Mouse (Mus musculus) lung, postnatal 0 days (tissue): ENCODE results near the gene Iqck. TPM values are rescaled to one million over a fixed set of nuclear protein-coding genes. Genes with fewer than 3 reads are reported as not detected.

Experiments used
- ATAC-seq: fragments of 200-750 bp; cut with Nextera tagmentation; 2 replicates; pipeline ENCODE4 v1.8.0; 2017; ENCODE audit warnings: moderate library complexity
- DNase-seq: peaks from one replicate; pipeline ENCODE4 v3.0.0-alpha.2; 2016; ENCODE audit warnings: low spot score
- H3K27ac ChIP-seq: fragments of 300-500 bp; sonication (generic); 2 replicates; pipeline ENCODE4 v1.5.1; 2014; ENCODE audit warnings: antibody characterized with exemption, mild to moderate bottlenecking, low read length, mixed read lengths
- H3K27me3 ChIP-seq: fragments of 300-500 bp; sonication (generic); replicated peaks from 2 replicates; pipeline ENCODE4 v1.6.1; 2014; ENCODE audit warnings: low read length, mixed read lengths; ENCODE audit not compliant: insufficient read depth
- H3K36me3 ChIP-seq: fragments of 300-500 bp; sonication (generic); 2 replicates; pipeline ENCODE4 v1.6.1; 2014; ENCODE audit warnings: low read length, mixed read lengths; ENCODE audit not compliant: insufficient read depth
- H3K4me1 ChIP-seq: fragments of 300-500 bp; sonication (generic); 2 replicates; pipeline ENCODE4 v1.6.1; 2014; ENCODE audit warnings: antibody characterized with exemption, low read depth, low read length, mixed read lengths; ENCODE audit not compliant: insufficient read depth
- H3K4me2 ChIP-seq: fragments of 300-500 bp; sonication (generic); replicated peaks from 2 replicates; pipeline ENCODE4 v1.6.1; 2014; ENCODE audit warnings: low read depth, mild to moderate bottlenecking, low read length, moderate library complexity, mixed read lengths
- H3K4me3 ChIP-seq: fragments of 300-500 bp; sonication (generic); 2 replicates; pipeline ENCODE4 v1.5.1; 2014; ENCODE audit warnings: low read depth, low read length
- H3K9ac ChIP-seq: fragments of 300-500 bp; sonication (generic); replicated peaks from 2 replicates; pipeline ENCODE4 v1.6.1; 2014; ENCODE audit warnings: low read depth, mild to moderate bottlenecking
- H3K9me3 ChIP-seq: fragments of 300-500 bp; sonication (generic); 2 replicates; pipeline ENCODE4 v1.6.1; 2016; ENCODE audit warnings: low read length, mixed read lengths
- CTCF ChIP-seq: IDR thresholded peaks from 2 replicates; pipeline ENCODE4 v1.5.1; 2016; ENCODE audit warnings: antibody characterized with exemption, mild to moderate bottlenecking
- EP300 ChIP-seq: IDR thresholded peaks from 2 replicates; pipeline ENCODE4 v1.6.1; 2016; ENCODE audit warnings: antibody characterized with exemption, mild to moderate bottlenecking, control low read depth
- WGBS: fragments of 180-500 bp; shearing (Covaris S2); extraction: QIAGEN DNeasy Blood & Tissue Kit; methylation state at CpG from one replicate; pipeline ENCODE4 v1.1.7; 2014; 5-methylcytosine and 5-hydroxymethylcytosine counted together
- polyA plus RNA-seq: library from polyadenylated mRNA; unstranded; fragments of >200 nt; fragmentation: Nextera tagmentation; extraction: Ambion mirVana; gene quantifications from 2 replicates; pipeline ENCODE4 v1.2.1, GENCODE M21; 2015

Iqck gene
- polyA plus RNA-seq, 1 experiment from 2014 or later = 3.5 TPM

DNA sequence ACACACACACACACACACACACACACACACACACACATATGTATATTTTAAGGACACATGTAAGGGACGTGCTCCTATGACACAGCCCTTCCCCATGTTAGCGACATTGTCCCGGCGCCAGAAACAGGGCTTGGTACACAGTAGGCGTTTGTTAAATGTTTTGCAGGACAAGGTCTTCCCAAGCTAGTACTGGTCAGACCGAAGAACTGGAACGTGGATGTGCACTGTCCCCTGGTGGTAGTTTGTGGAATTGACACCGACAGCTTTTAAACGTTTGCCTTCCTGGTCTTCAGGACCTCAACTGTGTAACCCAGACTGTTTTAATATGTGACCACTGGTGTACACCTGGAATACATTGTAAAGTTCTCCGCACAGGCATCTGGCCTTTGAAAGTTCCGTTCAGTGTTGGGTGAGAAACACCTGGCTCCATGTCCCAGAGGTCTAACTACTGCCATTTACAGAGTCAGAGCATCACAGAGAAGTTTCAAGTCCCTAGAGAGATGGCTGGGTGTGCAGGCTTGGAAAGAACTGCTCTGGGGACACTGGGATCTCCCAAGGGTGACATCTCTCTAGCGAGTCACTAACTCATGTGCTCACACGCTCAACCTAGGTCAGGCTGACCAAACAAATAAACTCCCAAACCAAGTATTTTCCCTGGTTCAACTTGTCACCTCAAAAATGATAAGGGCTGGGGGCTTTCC lies 140.7 kb downstream of the Iqck start:
- DNase-seq (peak; percentile 84), ATAC-seq (peak; percentile 39)
- Histone ChIP-seq H3K27me3 (no peaks in the 10 kb centered on the region), H3K36me3 (no peaks in the 10 kb centered on the region), H3K4me2 (no peak overlapping the region), H3K27ac (no peak overlapping the region), H3K9ac (no peak overlapping the region), H3K4me3 (no peak overlapping the region), H3K4me1 (peaks cover 8% of the 10 kb centered on the region), H3K9me3 (no peaks in the 10 kb centered on the region)
- 5% methylated on average over 13 of the region's 13 CpGs for WGBS
- no peak for TF ChIP-seq EP300
- TF ChIP-seq CTCF = peak; percentile 100

- no peak overlapping the region for H3K4me2 ChIP-seq
- ATAC-seq = no peak
- peaks cover 8% of the 10 kb centered on the region for H3K4me1 ChIP-seq
- no peak overlapping the region for H3K27ac ChIP-seq
- no peak overlapping the region for H3K4me3 ChIP-seq
- 70% methylated on average over 2 of the region's 2 CpGs for WGBS
- H3K36me3 ChIP-seq = no peaks in the 10 kb centered on the region
- no peak overlapping the region for H3K9ac ChIP-seq
- TF ChIP-seq CTCF = no peak
- no peak for TF ChIP-seq EP300
- H3K9me3 ChIP-seq = no peaks in the 10 kb centered on the region
- no peak for DNase-seq
- H3K27me3 ChIP-seq = no peaks in the 10 kb centered on the region
These were observed 144.3 kb downstream of the Iqck start for GRCm38 (mm10) chr7:118999857-119000256.

DNA sequence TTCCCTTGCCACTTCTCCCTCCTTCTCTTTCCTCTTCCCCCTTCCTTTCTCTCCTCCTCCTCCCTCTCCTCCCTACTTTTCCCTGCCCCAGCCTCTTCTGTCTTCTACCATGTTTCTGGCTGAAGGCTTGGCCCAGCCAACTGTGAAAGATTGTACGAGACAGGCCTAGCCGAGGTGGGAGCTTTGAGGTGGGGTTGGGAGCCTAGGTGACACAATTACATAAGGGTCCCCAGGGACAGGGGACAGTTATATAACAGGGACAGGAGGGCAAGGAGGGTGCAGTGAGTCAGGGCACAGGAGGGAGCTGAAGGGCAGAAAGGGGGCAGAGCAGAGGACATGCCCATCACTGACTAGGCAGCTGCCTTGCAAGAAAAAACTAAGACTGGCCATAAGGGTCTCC lies 146.4 kb downstream of the Iqck start:
- Histone ChIP-seq H3K4me3 (no peak overlapping the region), H3K9me3 (no peaks in the 10 kb centered on the region), H3K27me3 (no peaks in the 10 kb centered on the region), H3K27ac (no peak overlapping the region), H3K4me2 (no peak overlapping the region), H3K36me3 (no peaks in the 10 kb centered on the region), H3K4me1 (no peaks in the 10 kb centered on the region), H3K9ac (no peak overlapping the region)
- no peak for DNase-seq
- WGBS = 65% methylated on average over 2 of the region's 2 CpGs
- ATAC-seq = no peak
- TF ChIP-seq EP300 (no peak), CTCF (no peak)

- Histone ChIP-seq H3K9ac (no peak overlapping the region), H3K9me3 (no peaks in the 10 kb centered on the region)
- TF ChIP-seq EP300 = no peak
- TF ChIP-seq CTCF = no peak
These were observed 146.9 kb downstream of the Iqck start for GRCm38 (mm10) chr7:119002501-119002900.

DNA sequence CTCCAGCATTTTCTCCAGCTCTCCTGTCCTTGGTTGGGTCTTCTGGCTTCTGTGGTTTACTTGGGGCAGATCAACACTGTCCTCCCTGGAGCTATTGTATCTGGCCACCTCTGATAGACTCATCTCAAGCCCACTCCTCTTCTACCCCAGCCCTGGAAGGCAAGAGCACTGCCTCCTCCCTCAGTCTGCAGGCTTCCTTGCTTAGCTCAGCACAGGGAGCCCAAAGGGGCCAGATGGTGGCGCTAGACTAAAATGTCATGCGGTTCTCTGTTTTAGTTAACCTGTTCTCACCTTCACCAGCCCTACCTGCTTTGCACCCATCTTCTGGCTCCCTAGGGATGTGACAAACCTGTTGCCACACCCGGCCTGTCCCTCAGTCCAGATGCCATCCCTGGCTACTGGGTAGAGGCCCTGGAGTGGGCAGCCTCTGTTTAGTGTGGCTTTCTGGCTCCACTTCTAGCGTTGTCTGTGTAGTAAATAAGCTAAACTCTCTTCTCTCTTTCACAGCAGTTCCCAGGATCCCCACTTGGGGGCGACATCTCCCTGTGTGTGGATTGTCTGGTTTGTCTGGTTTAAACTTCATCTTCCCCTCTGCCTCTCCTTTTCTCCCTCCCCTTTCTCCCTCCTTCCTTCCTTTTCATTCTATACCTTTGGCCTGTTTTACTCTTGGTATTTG lies 155.4 kb downstream of the Iqck start:
- no peaks in the 10 kb centered on the region for H3K36me3 ChIP-seq
- DNase-seq = no peak
- no peaks in the 10 kb centered on the region for H3K4me1 ChIP-seq
- no peak overlapping the region for H3K9ac ChIP-seq
- no peaks in the 10 kb centered on the region for H3K9me3 ChIP-seq
- WGBS = 19% methylated on average over 5 of the region's 5 CpGs
- no peak for ATAC-seq
- TF ChIP-seq EP300 (no peak), CTCF (peak; percentile 79)
- H3K27ac ChIP-seq = no peak overlapping the region
- no peak overlapping the region for H3K4me3 ChIP-seq
- H3K27me3 ChIP-seq = no peaks in the 10 kb centered on the region
- no peak overlapping the region for H3K4me2 ChIP-seq

More at GRCm38 (mm10) chr7:119002501-119002900, 146.9 kb downstream of the Iqck start:
- no peaks in the 10 kb centered on the region for H3K36me3 ChIP-seq
- no peak overlapping the region for H3K4me3 ChIP-seq
- no peaks in the 10 kb centered on the region for H3K4me1 ChIP-seq
- WGBS = 28% methylated on average over 2 of the region's 2 CpGs
- no peak for ATAC-seq
- no peak overlapping the region for H3K4me2 ChIP-seq
- H3K27ac ChIP-seq = no peak overlapping the region
- DNase-seq = no peak
- H3K27me3 ChIP-seq = no peaks in the 10 kb centered on the region

DNA sequence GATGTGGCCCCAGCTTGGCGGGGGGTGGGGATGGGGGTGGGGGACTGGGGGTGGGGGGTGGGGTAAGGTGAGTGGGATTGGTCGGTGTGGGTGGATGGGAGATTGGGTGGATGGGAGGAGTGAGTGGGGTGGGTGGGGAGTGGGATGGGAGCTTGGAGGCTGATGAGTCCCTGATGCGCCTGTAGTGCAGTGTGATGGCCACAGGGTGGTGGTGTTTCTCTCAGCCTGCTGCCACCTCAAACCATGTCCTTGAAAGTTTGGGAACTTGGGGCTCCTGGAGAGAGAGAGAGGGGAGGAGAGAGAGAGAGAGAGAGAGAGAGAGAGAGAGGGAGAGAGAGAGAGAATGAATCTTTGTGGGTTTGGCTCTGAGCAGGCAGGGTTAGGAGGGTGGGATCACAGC lies 160.2 kb downstream of the Iqck start:
- TF ChIP-seq CTCF = peak; percentile 65
- no peak for TF ChIP-seq EP300

More for the DNA sequence above, 160.2 kb downstream of the Iqck start:
- DNase-seq = peak; percentile 31
- no peaks in the 10 kb centered on the region for H3K27me3 ChIP-seq
- WGBS = 0% methylated on average over 3 of the region's 3 CpGs
- no peak overlapping the region for H3K4me2 ChIP-seq
- H3K36me3 ChIP-seq = no peaks in the 10 kb centered on the region
- no peak overlapping the region for H3K27ac ChIP-seq
- no peak for ATAC-seq
- H3K9me3 ChIP-seq = no peaks in the 10 kb centered on the region
- no peaks in the 10 kb centered on the region for H3K4me1 ChIP-seq
- no peak overlapping the region for H3K9ac ChIP-seq
- no peak overlapping the region for H3K4me3 ChIP-seq
